Mouse (Mus musculus) ES-E14 (cell line): ENCODE results near the gene Sez6l2. TPM values are rescaled to one million over a fixed set of nuclear protein-coding genes. Genes with fewer than 3 reads are reported as not detected.
A peak's percentile ranks its signal among the peaks of the same experiment; 100 is the strongest.

ENCODE experiments used
- DNase-seq: peaks from one replicate; pipeline ENCODE4 v3.0.0-alpha.2; 2013; ENCODE audit warnings: low read depth, low spot score
- H3K27ac ChIP-seq: 2 replicates; pipeline ENCODE4 v1.5.1; 2012; ENCODE audit warnings: low read depth, mild to moderate bottlenecking, low read length, moderate library complexity, mixed read lengths; ENCODE audit not compliant: poor library complexity, insufficient read depth, severe bottlenecking
- H3K36me3 ChIP-seq: 2 replicates; pipeline ENCODE4 v1.6.1; 2012; ENCODE audit warnings: mild to moderate bottlenecking, low read length, moderate library complexity, mixed read lengths; ENCODE audit not compliant: control insufficient read depth, poor library complexity, insufficient read depth, severe bottlenecking
- H3K4me1 ChIP-seq, 2 experiments: fragments of 150-350 bp in 1 of 2; sonication (generic) in 1 of 2; 2 replicates each; pipeline ENCODE4 v1.6.1; 2012; ENCODE audit warnings: low read length in 2 of 2, mild to moderate bottlenecking in 1 of 2, mixed read lengths in 1 of 2; ENCODE audit not compliant: control insufficient read depth in 2 of 2, insufficient read depth in 2 of 2, poor library complexity in 1 of 2
- H3K4me3 ChIP-seq, 2 experiments: fragments of 150-350 bp in 1 of 2; sonication (generic) in 1 of 2; 2 replicates each; pipeline ENCODE4 v1.5.1; 2012; ENCODE audit warnings: low read length in 2 of 2, low read depth in 1 of 2, mild to moderate bottlenecking in 1 of 2, mixed read lengths in 1 of 2; ENCODE audit not compliant: insufficient read depth in 1 of 2, poor library complexity in 1 of 2, severe bottlenecking in 1 of 2
- H3K9ac ChIP-seq: 2 replicates; pipeline ENCODE4 v1.6.1; 2012; ENCODE audit warnings: low read depth, mild to moderate bottlenecking, low read length, mixed read lengths; ENCODE audit not compliant: poor library complexity, insufficient read depth, severe bottlenecking
- H3K9me3 ChIP-seq: fragments of 150-350 bp; sonication (generic); 2 replicates; pipeline ENCODE4 v1.6.1; 2012; ENCODE audit warnings: low read depth, mild to moderate bottlenecking, low read length; ENCODE audit not compliant: control insufficient read depth, insufficient read depth
- CHD2 ChIP-seq: IDR thresholded peaks from 2 replicates; pipeline ENCODE4 v1.6.1; 2014; ENCODE audit warnings: mild to moderate bottlenecking, low read depth, low read length, inconsistent platforms
- HCFC1 ChIP-seq: IDR thresholded peaks from 2 replicates; pipeline ENCODE4 v1.6.1; 2012; ENCODE audit warnings: low read length, inconsistent platforms, borderline replicate concordance; ENCODE audit not compliant: insufficient read depth
- MAFK ChIP-seq: IDR thresholded peaks from 2 replicates; pipeline ENCODE4 v1.6.1; 2014; ENCODE audit warnings: mild to moderate bottlenecking, low read depth, low read length, inconsistent platforms; ENCODE audit not compliant: insufficient read depth
- ZC3H11A ChIP-seq: IDR thresholded peaks from 2 replicates; pipeline ENCODE4 v1.6.1; 2012; ENCODE audit warnings: low read depth, mild to moderate bottlenecking, inconsistent platforms, low read length, borderline replicate concordance
- ZNF384 ChIP-seq: IDR thresholded peaks from 2 replicates; pipeline ENCODE4 v1.6.1; 2012; ENCODE audit warnings: low read depth, low read length, inconsistent platforms
- in situ Hi-C, 2 experiments: fragments of 600-800 bp; cut with MboI; formaldehyde crosslinking; loops; one replicate each; pipeline ENCODE4 v1.15.1; 2025; ENCODE audit warnings: low sequenced_read_pairs in 2 of 2, inconsistent platforms in 1 of 2; ENCODE audit not compliant: unreplicated experiment in 2 of 2
- total RNA-seq: library from RNA; depleted of rRNA; stranded (reverse); fragments of 300-350 nt; gene quantifications from 2 replicates; pipeline ENCODE4 v1.2.3, GENCODE M21; 2012

Sez6l2 gene
- total RNA-seq, 1 experiment, result 0.80 TPM

- in situ Hi-C loops, result no loop called here
- Histone ChIP-seq H3K27ac (peak within 1 kb of the TSS; percentile 84), H3K36me3 (peaks cover 14% of the 10 kb centered on the region), H3K4me3 (peak within 1 kb of the TSS; percentile 73 to 91), H3K9me3 (no peaks in the 10 kb centered on the region), H3K9ac (peak within 1 kb of the TSS; percentile 95), H3K4me1 (peaks cover 4 to 9% of the 10 kb centered on the region in 2 experiments; a peak in 3 of 4 replicates)
- TF ChIP-seq ZC3H11A (no peak), ZNF384 (peak; percentile 76), CHD2 (no peak), HCFC1 (peak; percentile 93)
- DNase-seq, result peak; percentile 100
Measured at GRCm38 (mm10) chr7:127016971-127017949, 66.9 kb downstream of the Sez6l2 start, which contains the start of gene Pagr1a. Gene Pagr1a (minus strand): TSS chr7:127017352.

- TF ChIP-seq HCFC1 (no peak), CHD2 (no peak), MAFK (no peak), ZNF384 (no peak), ZC3H11A (no peak)
- H3K4me3 ChIP-seq, result no peak overlapping the region
- DNase-seq, result no peak
- no peak overlapping the region for H3K27ac ChIP-seq
- in situ Hi-C loops, result no loop called here
- H3K4me1 ChIP-seq, result peaks cover 4 to 11% of the 10 kb centered on the region in 2 experiments; a peak in 3 of 4 replicates
- no peaks in the 10 kb centered on the region for H3K9me3 ChIP-seq
- H3K9ac ChIP-seq, result 0 out of 2 replicates have a peak overlapping the region, but pooled peaks have one; percentile 14
- H3K36me3 ChIP-seq, result peaks cover 21% of the 10 kb centered on the region
Measured at GRCm38 (mm10) chr7:127017950-127018345, 67.6 kb downstream of the Sez6l2 start.

- in situ Hi-C loops, result no loop called here
- peaks cover 25% of the 10 kb centered on the region for H3K36me3 ChIP-seq
- no peak overlapping the region for H3K27ac ChIP-seq
- no peaks in the 10 kb centered on the region for H3K9me3 ChIP-seq
- H3K9ac ChIP-seq, result no peak overlapping the region
- TF ChIP-seq MAFK (no peak), ZC3H11A (no peak), CHD2 (no peak), ZNF384 (no peak), HCFC1 (no peak)
- no peak for DNase-seq
- H3K4me3 ChIP-seq, result no peak overlapping the region
- peaks cover 4 to 16% of the 10 kb centered on the region in 2 experiments; a peak in 2 of 4 replicates for H3K4me1 ChIP-seq
Measured at GRCm38 (mm10) chr7:127018416-127019305, 68.3 kb downstream of the Sez6l2 start.

GRCm38 (mm10) chr7:127019306-127019960 is 69.1 kb downstream of the Sez6l2 start:
- Histone ChIP-seq H3K4me3 (no peak overlapping the region), H3K4me1 (peaks cover 5 to 16% of the 10 kb centered on the region in 2 experiments; a peak in 2 of 4 replicates), H3K9ac (no peak overlapping the region; the same call in 1 of the 2 replicates), H3K9me3 (no peaks in the 10 kb centered on the region), H3K27ac (no peak overlapping the region), H3K36me3 (peaks cover 33% of the 10 kb centered on the region)
- in situ Hi-C loops, result no loop called here
- no peak for TF ChIP-seq MAFK
- TF ChIP-seq HCFC1, result no peak
- TF ChIP-seq CHD2, result no peak
- no peak for TF ChIP-seq ZNF384
- no peak for TF ChIP-seq ZC3H11A
- DNase-seq, result no peak
